Mouse (Mus musculus) forebrain, postnatal 0 days (tissue): ENCODE measurements around the gene Fbxw4. TPM values are rescaled to one million over a fixed set of nuclear protein-coding genes. Genes with fewer than 3 reads are reported as not detected.

Source experiments
- ATAC-seq: fragments of 200-750 bp; cut with Nextera tagmentation; 2 replicates; pipeline ENCODE4 v1.8.0; 2017; ENCODE audit warnings: mild to moderate bottlenecking, moderate library complexity
- DNase-seq: peaks from one replicate; pipeline ENCODE4 v3.0.0-alpha.2; 2015
- H3K27ac ChIP-seq: fragments of 300-500 bp; sonication (generic); 2 replicates; pipeline ENCODE4 v1.5.1; 2014; ENCODE audit warnings: low read depth, mild to moderate bottlenecking, antibody characterized with exemption, low read length, moderate library complexity, mixed read lengths
- H3K27me3 ChIP-seq: fragments of 300-500 bp; sonication (generic); 2 replicates; pipeline ENCODE4 v1.6.1; 2014; ENCODE audit warnings: mild to moderate bottlenecking, low read length, mixed read lengths; ENCODE audit not compliant: insufficient read depth
- H3K36me3 ChIP-seq: fragments of 300-500 bp; sonication (generic); 2 replicates; pipeline ENCODE4 v1.6.1; 2014; ENCODE audit warnings: mild to moderate bottlenecking, moderate library complexity; ENCODE audit not compliant: insufficient read depth
- H3K4me1 ChIP-seq: fragments of 300-500 bp; sonication (generic); 2 replicates; pipeline ENCODE4 v1.6.1; 2014; ENCODE audit warnings: antibody characterized with exemption; ENCODE audit not compliant: insufficient read depth
- H3K4me2 ChIP-seq: fragments of 300-500 bp; sonication (generic); 2 replicates; pipeline ENCODE4 v1.6.1; 2014; ENCODE audit warnings: low read depth, mild to moderate bottlenecking, moderate library complexity
- H3K4me3 ChIP-seq: fragments of 300-500 bp; sonication (generic); 2 replicates; pipeline ENCODE4 v1.5.1; 2014; ENCODE audit warnings: low read depth, low read length, mixed read lengths
- H3K9ac ChIP-seq: fragments of 300-500 bp; sonication (generic); 2 replicates; pipeline ENCODE4 v1.6.1; 2014; ENCODE audit warnings: mild to moderate bottlenecking
- H3K9me3 ChIP-seq: fragments of 300-500 bp; sonication (generic); 2 replicates; pipeline ENCODE4 v1.6.1; 2016; ENCODE audit warnings: low read length
- CTCF ChIP-seq: sonication (generic); IDR thresholded peaks from 2 replicates; pipeline ENCODE4 v1.5.1; 2016; ENCODE audit warnings: antibody characterized with exemption, control low read depth, low read depth
- WGBS: fragments of 180-500 bp; shearing (Covaris S2); extraction: QIAGEN DNeasy Blood & Tissue Kit; methylation state at CpG from one replicate; pipeline ENCODE4 v1.1.7; 2014; 5-methylcytosine and 5-hydroxymethylcytosine counted together
- polyA plus RNA-seq: library from polyadenylated mRNA; unstranded; fragments of >200 nt; fragmentation: Nextera tagmentation; extraction: Ambion mirVana; gene quantifications from 2 replicates; pipeline ENCODE4 v1.2.1, GENCODE M21; 2015
- total RNA-seq: library from RNA; depleted of rRNA; stranded (reverse); fragments of >200 nt; gene quantifications from 2 replicates; pipeline ENCODE4 v1.2.3, GENCODE M21; 2014; rRNA removed

Gene Fbxw4
- total RNA-seq (31.8 and 34.2 TPM in 2 replicates), polyA plus RNA-seq (5.0 and 6.4 TPM in 2 replicates)

DNA sequence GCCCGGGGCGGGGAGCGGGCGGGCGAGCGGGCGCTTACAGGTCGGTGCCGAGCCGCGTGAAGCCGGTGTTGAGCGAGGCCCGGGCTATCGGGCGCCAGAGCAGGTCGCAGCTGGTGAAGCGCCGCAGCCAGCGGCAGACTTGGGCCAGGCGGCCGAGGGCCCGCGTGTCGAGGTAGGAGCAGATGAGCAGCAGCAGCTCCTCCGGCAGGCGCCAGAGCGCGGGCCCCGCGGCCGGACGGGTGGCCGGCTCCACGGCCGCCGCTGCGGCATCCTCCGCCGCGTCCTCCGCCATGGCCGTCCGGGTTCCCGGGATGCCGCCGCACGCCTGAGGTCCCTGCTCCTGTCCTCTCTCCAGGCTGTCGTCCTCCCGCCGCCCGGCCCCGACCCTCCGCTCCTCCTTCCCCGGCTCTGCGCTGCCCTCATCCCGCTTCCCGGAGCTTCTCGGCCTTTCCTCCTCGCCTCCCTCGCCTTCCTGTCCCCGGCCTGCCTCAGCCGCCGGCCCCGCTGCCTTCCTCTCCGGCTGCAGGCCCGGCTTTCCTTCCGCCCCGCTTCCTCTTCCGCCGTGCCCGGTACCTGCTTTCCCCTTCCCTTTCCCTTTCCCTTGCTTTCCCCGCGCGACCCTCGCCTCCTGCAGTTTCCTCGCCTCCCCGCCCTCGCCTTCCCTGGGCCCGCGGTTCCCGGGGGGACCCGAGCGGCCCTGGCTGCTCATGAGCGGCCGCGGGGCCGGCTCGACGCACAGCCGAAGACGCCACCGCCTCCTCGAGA is at the start of gene Fbxw4:
TSS of gene Fbxw4 (minus strand) at position 575 of the 765 bp plus-strand sequence.
- H3K9me3 ChIP-seq = no peaks in the 10 kb centered on the region
- peak within 1 kb of the TSS; percentile 95 for H3K9ac ChIP-seq
- peak within 1 kb of the TSS; percentile 75 for H3K4me2 ChIP-seq
- H3K4me1 ChIP-seq = peaks cover 5% of the 10 kb centered on the region; the same call in 1 of the 2 replicates
- 0 out of 2 replicates have a peak, but pooled peaks have one; percentile 6 for TF ChIP-seq CTCF
- DNase-seq (peak; percentile 79), ATAC-seq (peak; percentile 86)
- no peaks in the 10 kb centered on the region for H3K27me3 ChIP-seq
- peak within 1 kb of the TSS; percentile 80 for H3K4me3 ChIP-seq
- no peaks in the 10 kb centered on the region for H3K36me3 ChIP-seq
- WGBS = 1% methylated on average over 70 of the region's 94 CpGs
- H3K27ac ChIP-seq = peak within 1 kb of the TSS; percentile 96

DNA sequence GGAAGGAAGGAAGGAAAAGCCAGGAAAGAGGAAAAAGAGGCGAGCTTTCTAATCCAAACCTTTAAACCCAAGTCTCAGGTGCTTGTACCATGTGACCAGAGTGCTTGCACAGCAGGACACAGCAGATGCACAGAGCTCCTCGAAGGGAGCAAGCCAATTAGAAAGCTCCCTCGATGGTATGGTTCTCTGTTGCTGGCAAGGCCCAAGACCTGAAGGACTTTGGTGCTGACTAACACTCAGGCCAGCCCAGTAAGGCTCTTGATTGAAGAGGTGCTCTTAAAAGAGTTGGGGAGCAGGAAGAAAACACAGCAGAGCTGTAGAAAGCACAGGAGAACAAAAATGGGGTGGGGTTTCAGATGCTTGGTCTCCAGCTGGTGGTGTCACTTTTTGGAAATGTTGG is 48.6 kb upstream of the Fbxw4 start:
- no peaks in the 10 kb centered on the region for H3K27me3 ChIP-seq
- H3K4me2 ChIP-seq = no peak overlapping the region
- WGBS = 68% methylated on average over 3 of the region's 3 CpGs
- H3K4me3 ChIP-seq = no peak overlapping the region
- no peak for TF ChIP-seq CTCF
- no peaks in the 10 kb centered on the region for H3K36me3 ChIP-seq
- no peaks in the 10 kb centered on the region for H3K4me1 ChIP-seq
- H3K9me3 ChIP-seq = no peaks in the 10 kb centered on the region
- H3K27ac ChIP-seq = no peak overlapping the region
- no peak overlapping the region for H3K9ac ChIP-seq
- DNase-seq (no peak), ATAC-seq (no peak)

DNA sequence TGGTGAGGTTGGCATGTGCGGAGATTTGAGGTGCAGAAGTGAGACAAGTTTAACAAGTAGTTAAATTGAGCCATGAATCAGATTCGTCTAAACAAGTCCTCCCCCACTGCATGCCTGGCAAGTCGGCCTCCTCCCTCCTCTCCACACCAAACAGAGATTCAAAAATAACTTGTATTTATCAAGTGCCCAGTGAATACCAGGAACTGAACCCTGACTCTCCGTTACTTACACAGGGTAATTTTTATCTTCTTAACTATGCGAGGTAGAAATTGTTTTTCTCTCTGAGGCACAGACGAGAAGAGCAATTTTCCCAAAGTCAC is 36.1 kb upstream of the Fbxw4 start:
- DNase-seq (no peak), ATAC-seq (no peak)
- Histone ChIP-seq H3K9ac (no peak overlapping the region), H3K4me1 (no peaks in the 10 kb centered on the region), H3K27ac (no peak overlapping the region), H3K4me3 (no peak overlapping the region), H3K9me3 (no peaks in the 10 kb centered on the region), H3K36me3 (no peaks in the 10 kb centered on the region), H3K27me3 (no peaks in the 10 kb centered on the region), H3K4me2 (no peak overlapping the region)
- TF ChIP-seq CTCF = no peak
- 59% methylated on average over 6 of the region's 6 CpGs for WGBS

DNA sequence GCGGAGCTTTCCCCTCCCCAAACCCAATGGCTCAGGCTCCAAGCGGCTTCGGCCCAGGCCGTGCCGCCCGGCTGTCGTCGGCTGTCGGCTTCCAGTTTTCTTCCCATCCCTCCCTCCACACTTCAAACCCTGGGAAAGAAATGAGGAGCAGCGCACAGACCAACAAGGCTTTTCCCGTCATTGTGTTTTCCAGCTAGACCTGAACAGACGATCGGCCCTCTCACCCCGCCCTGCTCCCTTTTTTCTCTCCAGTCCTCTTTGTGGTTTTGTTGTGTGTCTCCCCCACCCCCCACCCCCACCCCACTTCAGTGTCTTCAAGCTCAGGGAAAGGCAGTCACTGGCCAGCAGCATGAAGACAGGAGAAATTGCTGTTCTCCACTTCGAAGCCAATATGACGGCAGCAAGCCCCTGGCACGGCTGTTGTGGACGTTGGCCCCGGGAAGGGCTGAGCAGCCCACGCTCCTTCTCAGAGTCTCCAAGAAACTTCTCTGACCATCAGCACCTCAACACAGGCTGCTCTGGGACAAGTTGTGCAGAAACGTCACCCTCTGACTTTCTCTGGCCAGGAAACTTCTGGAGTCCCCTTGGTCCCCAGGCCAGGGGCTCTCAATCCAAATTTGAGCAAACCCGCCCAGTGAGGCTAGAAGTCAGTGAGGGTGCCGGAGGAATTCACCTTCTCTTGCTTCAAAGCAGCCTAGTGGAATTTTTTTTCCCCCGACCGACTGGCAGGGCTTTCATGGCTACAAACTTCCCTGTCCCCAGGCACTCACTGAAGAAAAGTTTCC is 35.6 kb upstream of the Fbxw4 start:
- Histone ChIP-seq H3K9me3 (no peaks in the 10 kb centered on the region), H3K9ac (no peak overlapping the region), H3K27me3 (no peaks in the 10 kb centered on the region), H3K36me3 (no peaks in the 10 kb centered on the region), H3K4me1 (no peaks in the 10 kb centered on the region), H3K27ac (no peak overlapping the region), H3K4me3 (no peak overlapping the region), H3K4me2 (no peak overlapping the region)
- DNase-seq = no peak
- TF ChIP-seq CTCF = no peak
- no peak for ATAC-seq
- 33% methylated on average over 25 of the region's 25 CpGs for WGBS

DNA sequence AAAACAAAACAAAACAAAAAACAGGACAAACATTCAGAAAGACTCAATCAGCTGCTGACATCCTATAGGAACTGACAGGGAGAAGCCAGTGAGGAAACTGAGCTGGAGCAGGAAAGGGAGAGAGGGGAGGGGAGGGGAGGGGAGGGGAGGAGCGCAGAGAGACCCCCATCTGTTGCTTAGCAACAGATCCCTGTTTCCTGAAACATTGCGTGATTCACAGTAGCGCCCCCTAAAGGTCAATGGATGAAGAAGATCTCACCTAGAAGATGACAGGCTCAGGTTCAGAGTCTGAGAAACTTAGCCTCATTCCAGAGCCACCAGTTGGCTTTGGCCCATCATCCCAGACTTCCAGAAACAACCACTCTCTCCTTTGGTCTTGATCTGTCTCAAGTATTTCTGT is 33.9 kb upstream of the Fbxw4 start:
- DNase-seq = no peak

DNA sequence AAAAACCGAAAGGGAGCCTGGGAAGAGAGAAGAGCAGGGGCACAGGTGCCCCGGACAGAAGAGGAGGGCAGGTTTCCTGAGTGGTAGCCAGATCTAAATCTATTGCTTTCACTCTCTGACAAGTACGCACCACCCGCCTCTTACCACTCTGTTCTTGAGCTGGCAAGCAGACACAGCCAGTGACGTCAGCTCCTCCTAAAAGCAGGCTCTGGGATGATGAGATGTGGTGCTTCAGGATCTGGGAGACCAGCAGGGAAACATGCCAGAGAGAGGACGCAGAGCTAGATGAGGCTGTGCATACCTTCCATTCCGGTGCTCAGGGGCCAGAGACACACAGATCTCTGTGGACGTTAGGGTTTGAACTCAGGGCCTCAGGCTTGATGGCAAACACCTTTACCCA is 32.1 kb upstream of the Fbxw4 start:
- Histone ChIP-seq H3K27ac (no peak overlapping the region), H3K27me3 (no peaks in the 10 kb centered on the region), H3K36me3 (no peaks in the 10 kb centered on the region), H3K4me2 (no peak overlapping the region), H3K9me3 (no peaks in the 10 kb centered on the region), H3K9ac (no peak overlapping the region), H3K4me1 (no peaks in the 10 kb centered on the region), H3K4me3 (no peak overlapping the region)
- WGBS = 91% methylated on average over 8 of the region's 8 CpGs
- ATAC-seq (no peak), DNase-seq (no peak)
- no peak for TF ChIP-seq CTCF

More for the DNA sequence above, 33.9 kb upstream of the Fbxw4 start:
- no peak overlapping the region for H3K27ac ChIP-seq
- 0 out of 2 replicates have a peak, but pooled peaks have one; percentile 33 for TF ChIP-seq CTCF
- no peak overlapping the region for H3K4me2 ChIP-seq
- WGBS = 39% methylated on average over 3 of the region's 3 CpGs
- no peak for ATAC-seq
- no peaks in the 10 kb centered on the region for H3K36me3 ChIP-seq
- H3K9ac ChIP-seq = no peak overlapping the region
- H3K4me1 ChIP-seq = no peaks in the 10 kb centered on the region
- no peaks in the 10 kb centered on the region for H3K27me3 ChIP-seq
- no peaks in the 10 kb centered on the region for H3K9me3 ChIP-seq
- H3K4me3 ChIP-seq = no peak overlapping the region

DNA sequence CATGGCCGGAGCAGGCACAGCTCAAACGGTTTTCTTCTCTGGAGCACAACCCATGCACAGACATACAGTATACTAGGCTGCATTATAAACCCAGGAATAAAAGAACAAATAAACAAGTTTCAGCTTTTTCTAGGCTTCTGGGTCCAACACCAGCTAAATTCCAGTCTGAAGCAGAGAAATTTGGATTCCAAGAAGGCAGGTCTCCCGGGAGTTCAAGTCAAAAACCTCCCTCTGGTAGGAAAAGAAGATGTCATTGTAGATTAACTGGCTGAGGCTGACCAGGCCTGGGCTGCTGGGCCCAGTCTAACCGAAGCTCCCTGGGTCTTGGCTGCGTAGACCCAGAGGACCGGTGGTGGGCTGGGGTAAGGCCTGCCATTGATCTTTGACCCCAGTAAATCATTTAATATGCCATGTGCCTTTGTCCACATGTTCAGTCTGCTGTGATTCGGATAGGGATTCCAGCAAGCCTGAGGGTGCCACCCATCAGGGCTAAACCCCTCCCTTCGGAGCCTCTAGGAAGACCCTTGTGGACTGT is 31.0 kb upstream of the Fbxw4 start:
- Histone ChIP-seq H3K9me3 (no peaks in the 10 kb centered on the region), H3K4me1 (no peaks in the 10 kb centered on the region), H3K9ac (no peak overlapping the region), H3K4me3 (no peak overlapping the region), H3K36me3 (no peaks in the 10 kb centered on the region), H3K27ac (no peak overlapping the region), H3K4me2 (no peak overlapping the region), H3K27me3 (no peaks in the 10 kb centered on the region)
- no peak for TF ChIP-seq CTCF
- no peak for ATAC-seq
- DNase-seq = no peak
- WGBS = 84% methylated on average over 8 of the region's 8 CpGs
